Mouse (Mus musculus) cerebellum, postnatal 4 days (tissue): ENCODE measurements at regions not wholly inside any gene's neighbourhood (a gene's known extent, or its start where the extent isn't known, plus 50 kb on each side); places are given as distances from the start of the nearest gene placed in this dataset.
A peak's percentile ranks its signal among the peaks of the same experiment; 100 is the strongest.

Source experiments
- DNase-seq, 2 experiments: peaks; one replicate each; pipeline ENCODE4 v3.0.0; 2022; ENCODE audit warnings: low spot score in 2 of 2, mixed read lengths in 1 of 2

- no peak for DNase-seq
These were observed 526.2 kb upstream of the 4930452B06Rik start for GRCm38 (mm10) chr14:9192122-9192769.

GRCm38 (mm10) chr14:9191664-9192063 lies 525.6 kb upstream of the 4930452B06Rik start:
- no peak for DNase-seq

- DNase-seq, result no peak
These were observed 495.3 kb upstream of the 4930452B06Rik start for GRCm38 (mm10) chr14:9161336-9161735.

GRCm38 (mm10) chr14:9157941-9158340 lies 491.9 kb upstream of the 4930452B06Rik start:
- no peak for DNase-seq

- no peak for DNase-seq
These were observed 484.8 kb upstream of the 4930452B06Rik start for GRCm38 (mm10) chr14:9150841-9151240.

- no peak for DNase-seq
These were observed 480.7 kb upstream of the 4930452B06Rik start for GRCm38 (mm10) chr14:9146595-9147219.

- DNase-seq, result no peak
These were observed 439.7 kb upstream of the 4930452B06Rik start for GRCm38 (mm10) chr14:9105708-9106107.

GRCm38 (mm10) chr14:9089625-9090326 lies 423.7 kb upstream of the 4930452B06Rik start:
- DNase-seq, result peak in 1 of 2 experiments; percentile 6

GRCm38 (mm10) chr14:9087103-9087502 lies 421.1 kb upstream of the 4930452B06Rik start:
- no peak for DNase-seq

- no peak for DNase-seq
These were observed 413.6 kb upstream of the 4930452B06Rik start for GRCm38 (mm10) chr14:9079632-9080031.

- DNase-seq, result no peak
These were observed 413.0 kb upstream of the 4930452B06Rik start for GRCm38 (mm10) chr14:9079014-9079413.

GRCm38 (mm10) chr14:9071176-9071575 lies 405.1 kb upstream of the 4930452B06Rik start:
- no peak for DNase-seq

GRCm38 (mm10) chr14:9060058-9060457 lies 394.0 kb upstream of the 4930452B06Rik start:
- DNase-seq, result no peak

- DNase-seq, result no peak
These were observed 362.8 kb upstream of the 4930452B06Rik start for GRCm38 (mm10) chr14:9028811-9029210.

GRCm38 (mm10) chr14:9015826-9016225 lies 349.8 kb upstream of the 4930452B06Rik start:
- DNase-seq, result no peak

- DNase-seq, result no peak
These were observed 337.0 kb upstream of the 4930452B06Rik start for GRCm38 (mm10) chr14:9003034-9003433.

GRCm38 (mm10) chr14:9000408-9001092 lies 334.5 kb upstream of the 4930452B06Rik start:
- DNase-seq, result no peak

- no peak for DNase-seq
These were observed 333.8 kb upstream of the 4930452B06Rik start for GRCm38 (mm10) chr14:8999815-9000214.

- no peak for DNase-seq
These were observed 327.4 kb upstream of the 4930452B06Rik start for GRCm38 (mm10) chr14:8993421-8993820.

GRCm38 (mm10) chr14:8985086-8985793 lies 319.2 kb upstream of the 4930452B06Rik start:
- DNase-seq, result no peak

GRCm38 (mm10) chr14:8961554-8961953 lies 295.5 kb upstream of the 4930452B06Rik start:
- DNase-seq, result no peak
